Mouse (Mus musculus): ENCODE measurements around the gene Bpifb9a. TPM values are rescaled to one million over a fixed set of nuclear protein-coding genes. Genes with fewer than 3 reads are reported as not detected.
"Not testable (repeated sequence)": the region's sequence is repeated elsewhere in the genome, so short reads cannot be mapped to it uniquely, and the experiment has no call there.

Gene Bpifb9a
- polyA plus RNA-seq, 2 experiments from 2014 or later, result not detected

DNA sequence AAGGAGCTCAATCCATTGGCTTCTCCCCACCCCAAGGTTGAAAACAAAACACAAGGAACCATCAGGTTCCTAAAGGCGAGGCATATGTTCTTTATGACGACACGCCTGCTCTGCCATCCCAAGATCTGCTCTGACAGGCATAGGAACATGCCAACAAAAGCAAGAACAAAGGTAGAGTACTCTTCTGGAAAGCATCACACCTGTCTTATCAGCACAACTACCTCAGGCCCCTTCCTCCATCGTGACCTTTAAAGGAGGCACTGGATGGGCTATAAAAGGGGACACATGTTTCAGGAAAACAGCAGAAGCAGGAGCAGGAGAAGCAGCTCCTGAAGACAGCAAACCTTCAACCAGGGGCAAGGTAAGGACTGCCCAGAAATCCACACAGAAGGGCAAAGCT is 49.3 kb downstream of the Bpifb9a start, which contains the start of gene Bpifb9b:
Gene Bpifb9b, plus strand, starts transcription at position 301 of the 400 bp plus-strand sequence.
- ATAC-seq, result not testable (repeated sequence)

DNA sequence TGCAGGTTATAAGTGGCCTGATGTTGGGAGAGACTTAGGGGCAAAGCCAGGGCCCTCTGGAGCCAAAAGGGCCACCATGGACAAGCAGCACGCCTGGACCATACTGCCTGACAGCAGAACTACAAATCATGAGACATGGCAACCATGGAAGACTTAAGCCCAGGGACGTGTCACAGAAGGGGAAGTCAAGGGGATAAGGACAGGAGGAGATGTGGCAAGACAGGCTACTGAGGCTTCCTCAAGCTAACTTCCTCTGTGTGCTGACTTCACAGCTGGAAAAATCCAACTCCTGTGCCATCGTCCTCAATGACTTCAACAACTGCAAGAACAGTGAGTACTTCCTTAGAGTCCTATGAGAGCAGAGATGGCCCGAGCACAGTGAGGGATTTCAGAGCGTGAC is 56.1 kb downstream of the Bpifb9a start:
- ATAC-seq, result not testable (repeated sequence)

Other genes with a start within 250 kb of the Bpifb9a start
- not detected for gene Bpifa2, start 249.6 kb upstream of the Bpifb9a start, polyA plus RNA-seq (2017; shearing (Covaris generic))
- gene Bpifa3, start 127.5 kb upstream of the Bpifb9a start, polyA plus RNA-seq (2017; shearing (Covaris generic)), result not detected
- not detected for gene Bpifa1, start 115.0 kb upstream of the Bpifb9a start, polyA plus RNA-seq (2017; shearing (Covaris generic))
- not detected for gene Bpifa5, start 95.2 kb upstream of the Bpifb9a start, polyA plus RNA-seq (2017; shearing (Covaris generic))
- gene Bpifb1, start 67.0 kb upstream of the Bpifb9a start, polyA plus RNA-seq (2017; shearing (Covaris generic)), result not detected
- not detected for gene Bpifb5, start 34.1 kb upstream of the Bpifb9a start, polyA plus RNA-seq (2017; shearing (Covaris generic))
- gene Bpifb9b, start 49.4 kb downstream of the Bpifb9a start, polyA plus RNA-seq (2017; shearing (Covaris generic)), result not detected
- gene Cdk5rap1, start 115.2 kb downstream of the Bpifb9a start, polyA plus RNA-seq (2017; shearing (Covaris generic)), result 10 to 100 TPM; 24.4 to 38.9 TPM
- not detected for gene Snta1, start 150.2 kb downstream of the Bpifb9a start, polyA plus RNA-seq (2017; shearing (Covaris generic))
- 10 to 100 TPM; 22.9 to 33.0 TPM for gene Cbfa2t2, start 178.6 kb downstream of the Bpifb9a start, polyA plus RNA-seq (2017; shearing (Covaris generic))

Data from CD4-positive, CD25-positive, alpha-beta regulatory T cell, adult 4 months (primary cell).